Mouse (Mus musculus) lung, embryonic 16.5 days (tissue): Measurements from ENCODE around the gene Trp53i13. TPM values are rescaled to one million over a fixed set of nuclear protein-coding genes. Genes with fewer than 3 reads are reported as not detected.
A peak's percentile ranks its signal among the peaks of the same experiment; 100 is the strongest.

Experiments
- ATAC-seq: fragments of 200-750 bp; cut with Nextera tagmentation; 2 replicates; pipeline ENCODE4 v1.8.0; 2017; ENCODE audit warnings: low read depth, mild to moderate bottlenecking, moderate library complexity
- H3K27ac ChIP-seq: fragments of 300-500 bp; sonication (generic); 2 replicates; pipeline ENCODE4 v1.5.1; 2014; ENCODE audit warnings: mild to moderate bottlenecking, control low read depth, low read length
- H3K27me3 ChIP-seq: fragments of 300-500 bp; sonication (generic); 2 replicates; pipeline ENCODE4 v1.6.1; 2014; ENCODE audit warnings: low read depth, low read length, mixed read lengths; ENCODE audit not compliant: control insufficient read depth, insufficient read depth
- H3K36me3 ChIP-seq: fragments of 300-500 bp; sonication (generic); 2 replicates; pipeline ENCODE4 v1.6.1; 2014; ENCODE audit warnings: low read length; ENCODE audit not compliant: control insufficient read depth, insufficient read depth
- H3K4me1 ChIP-seq: fragments of 300-500 bp; sonication (generic); replicated peaks from 2 replicates; pipeline ENCODE4 v1.6.1; 2014; ENCODE audit warnings: low read length, mixed read lengths; ENCODE audit not compliant: control insufficient read depth, insufficient read depth
- H3K4me2 ChIP-seq: fragments of 300-500 bp; sonication (generic); 2 replicates; pipeline ENCODE4 v1.6.1; 2014; ENCODE audit warnings: low read depth, low read length, control low read depth
- H3K4me3 ChIP-seq: fragments of 300-500 bp; sonication (generic); 2 replicates; pipeline ENCODE4 v1.5.1; 2014; ENCODE audit warnings: mild to moderate bottlenecking, low read length, control low read depth
- H3K9ac ChIP-seq: fragments of 300-500 bp; sonication (generic); 2 replicates; pipeline ENCODE4 v1.6.1; 2014; ENCODE audit warnings: low read length, control low read depth
- H3K9me3 ChIP-seq: fragments of 300-500 bp; sonication (generic); 2 replicates; pipeline ENCODE4 v1.6.1; 2016; ENCODE audit warnings: low read length; ENCODE audit not compliant: control insufficient read depth
- WGBS: fragments of 180-500 bp; shearing (Covaris S2); extraction: QIAGEN DNeasy Blood & Tissue Kit; methylation state at CpG from one replicate; pipeline ENCODE4 v1.1.7; 2014; 5-methylcytosine and 5-hydroxymethylcytosine counted together
- polyA plus RNA-seq: library from polyadenylated mRNA; unstranded; fragments of >200 nt; fragmentation: Nextera tagmentation; extraction: Ambion mirVana; gene quantifications from 2 replicates; pipeline ENCODE4 v1.2.1, GENCODE M21; 2015

Gene Trp53i13
- polyA plus RNA-seq, 1 experiment from 2014 or later: 31.3 TPM

DNA sequence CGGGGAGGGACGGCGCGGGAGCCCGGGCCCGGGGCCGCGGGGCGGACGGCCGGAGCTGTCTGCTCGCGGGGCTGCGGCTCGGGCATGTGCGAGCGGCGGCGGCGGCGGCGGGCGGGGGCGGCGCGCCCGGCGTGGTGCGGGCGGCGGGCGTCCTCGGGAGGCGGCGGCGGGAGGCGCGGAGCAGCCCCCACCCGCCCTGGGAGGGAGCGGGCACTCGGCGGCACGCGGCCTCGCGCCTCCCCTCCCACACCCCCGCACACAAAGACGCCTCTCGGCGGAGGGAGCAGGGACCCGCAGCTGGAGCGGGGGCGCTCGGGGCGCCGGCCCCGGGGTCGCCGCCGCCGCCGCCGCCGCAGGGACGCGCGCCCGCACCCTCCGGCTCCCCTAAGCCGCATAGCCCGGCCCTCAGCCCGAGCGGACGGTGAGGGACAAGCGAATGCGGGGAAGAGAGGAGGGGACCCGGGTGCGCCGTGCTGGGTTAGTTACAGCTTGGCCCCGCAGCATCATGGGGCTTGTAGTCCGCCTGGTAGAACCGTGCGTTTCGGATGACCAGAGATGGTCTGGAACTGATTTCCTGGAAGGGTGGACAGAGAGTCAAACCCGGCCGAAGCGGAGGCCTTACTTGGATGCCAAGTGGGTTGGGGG, 26.1 kb downstream of the Trp53i13 start, which contains the start of gene Ankrd13b:
Gene Ankrd13b, minus strand, starts transcription at position 88 of the 645 bp plus-strand sequence.
- WGBS: under 1% methylated on average over 38 of the region's 87 CpGs
- H3K36me3 ChIP-seq: no peaks in the 10 kb centered on the region
- H3K27ac ChIP-seq: peak within 1 kb of the TSS; percentile 47; the same call in 1 of the 2 replicates
- H3K4me3 ChIP-seq: peak within 1 kb of the TSS; percentile 72
- H3K9me3 ChIP-seq: no peaks in the 10 kb centered on the region
- peaks cover 58% of the 10 kb centered on the region for H3K4me1 ChIP-seq
- H3K27me3 ChIP-seq: no peaks in the 10 kb centered on the region
- peak within 1 kb of the TSS; percentile 95 for H3K4me2 ChIP-seq
- peak; percentile 42 for ATAC-seq
- H3K9ac ChIP-seq: peak within 1 kb of the TSS; percentile 80

- Histone ChIP-seq H3K4me1 (peaks cover 52% of the 10 kb centered on the region), H3K27me3 (no peaks in the 10 kb centered on the region), H3K9me3 (no peaks in the 10 kb centered on the region), H3K36me3 (no peaks in the 10 kb centered on the region), H3K27ac (no peak overlapping the region), H3K4me2 (peak overlapping the region; percentile 95), H3K9ac (peak overlapping the region; percentile 80), H3K4me3 (peak overlapping the region; percentile 72)
- ATAC-seq: no peak
- 3% methylated on average over 32 of the region's 55 CpGs for WGBS
Measured at GRCm38 (mm10) chr11:77488771-77489581, 26.8 kb downstream of the Trp53i13 start.

GRCm38 (mm10) chr11:77486798-77487197, 29.0 kb downstream of the Trp53i13 start:
- H3K9me3 ChIP-seq: no peaks in the 10 kb centered on the region
- H3K4me1 ChIP-seq: peaks cover 48% of the 10 kb centered on the region
- no peak overlapping the region for H3K4me3 ChIP-seq
- 43% methylated on average over 5 of the region's 5 CpGs for WGBS
- no peaks in the 10 kb centered on the region for H3K36me3 ChIP-seq
- ATAC-seq: no peak
- peak overlapping the region; percentile 20; the same call in 1 of the 2 replicates for H3K9ac ChIP-seq
- no peak overlapping the region for H3K27ac ChIP-seq
- no peak overlapping the region for H3K4me2 ChIP-seq
- H3K27me3 ChIP-seq: no peaks in the 10 kb centered on the region

DNA sequence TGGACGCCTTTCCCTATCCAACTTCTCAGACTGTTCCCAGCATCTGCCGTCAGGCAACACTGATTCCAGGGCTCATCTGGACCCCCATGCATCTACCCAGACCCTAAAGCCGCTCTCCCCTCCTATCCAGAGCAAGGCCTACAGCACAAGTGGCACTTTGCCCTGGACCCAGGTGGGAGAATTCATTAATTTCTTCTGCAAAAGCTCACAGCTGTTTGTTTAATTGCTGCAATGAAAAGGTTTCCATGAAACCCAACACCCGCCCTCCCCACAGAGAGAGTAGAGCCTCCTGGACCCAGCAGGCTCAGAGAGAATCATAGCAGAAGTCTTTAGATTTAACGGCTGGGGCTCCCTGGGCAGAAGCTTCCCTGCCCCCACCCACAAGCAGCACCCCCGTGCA, 30.6 kb downstream of the Trp53i13 start:
- Histone ChIP-seq H3K4me2 (no peak overlapping the region), H3K4me1 (peaks cover 37% of the 10 kb centered on the region), H3K9me3 (no peaks in the 10 kb centered on the region), H3K27me3 (no peaks in the 10 kb centered on the region), H3K4me3 (no peak overlapping the region), H3K9ac (no peak overlapping the region), H3K36me3 (no peaks in the 10 kb centered on the region), H3K27ac (no peak overlapping the region)
- 57% methylated on average over 6 of the region's 6 CpGs for WGBS
- ATAC-seq: no peak

DNA sequence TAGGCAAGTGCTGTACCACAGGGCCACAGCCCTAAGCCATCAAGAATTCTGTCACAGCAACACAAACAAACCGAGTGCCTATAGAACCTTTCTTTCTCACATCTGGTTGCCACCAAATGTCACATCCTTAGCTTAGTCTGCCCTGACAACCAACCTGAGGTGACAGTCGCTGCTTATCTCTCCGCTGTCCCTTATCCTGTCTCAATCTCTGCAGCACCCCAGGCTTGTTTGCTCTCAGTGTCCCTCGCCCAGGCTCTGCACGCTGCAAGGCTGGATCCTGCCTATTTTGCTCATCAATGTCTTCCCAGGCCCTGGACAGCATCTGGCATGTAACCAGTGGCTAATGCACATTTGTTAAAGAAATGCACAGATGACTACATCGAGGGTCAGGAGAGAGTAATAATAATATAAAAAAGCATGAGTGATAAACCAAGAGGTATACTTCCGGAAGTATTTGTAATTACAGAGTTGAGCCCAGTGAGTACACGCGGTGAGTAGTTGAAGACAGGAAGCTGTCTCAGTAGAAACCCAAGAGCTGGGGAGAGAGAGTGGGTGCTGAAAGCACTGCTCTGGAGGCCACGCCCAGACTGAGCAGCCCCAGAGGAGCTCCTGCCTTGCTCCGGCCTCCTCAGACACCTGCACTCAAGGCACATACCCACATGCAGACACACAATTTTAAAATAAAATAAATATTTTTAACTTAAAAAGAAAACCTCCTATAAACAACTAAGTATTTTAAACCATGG, 32.1 kb downstream of the Trp53i13 start:
- no peak overlapping the region for H3K9ac ChIP-seq
- H3K4me3 ChIP-seq: no peak overlapping the region
- no peak for ATAC-seq
- no peak overlapping the region for H3K4me2 ChIP-seq
- H3K4me1 ChIP-seq: peaks cover 29% of the 10 kb centered on the region
- H3K27ac ChIP-seq: no peak overlapping the region
- no peaks in the 10 kb centered on the region for H3K9me3 ChIP-seq
- no peaks in the 10 kb centered on the region for H3K36me3 ChIP-seq
- WGBS: 30% methylated on average over 11 of the region's 11 CpGs
- no peaks in the 10 kb centered on the region for H3K27me3 ChIP-seq

- 58% methylated on average over 3 of the region's 3 CpGs for WGBS
- ATAC-seq: no peak
Measured at GRCm38 (mm10) chr11:77483043-77483442, 32.7 kb downstream of the Trp53i13 start.

GRCm38 (mm10) chr11:77476895-77477294, 38.9 kb downstream of the Trp53i13 start:
- Histone ChIP-seq H3K4me3 (no peak overlapping the region), H3K4me2 (no peak overlapping the region), H3K36me3 (peaks cover 5% of the 10 kb centered on the region; the same call in 1 of the 2 replicates), H3K27me3 (no peaks in the 10 kb centered on the region), H3K9ac (no peak overlapping the region), H3K9me3 (no peaks in the 10 kb centered on the region), H3K4me1 (no peaks in the 10 kb centered on the region), H3K27ac (no peak overlapping the region)
- 86% methylated on average over 6 of the region's 6 CpGs for WGBS
- no peak for ATAC-seq

More at GRCm38 (mm10) chr11:77483043-77483442, 32.7 kb downstream of the Trp53i13 start:
- Histone ChIP-seq H3K27me3 (no peaks in the 10 kb centered on the region), H3K9ac (no peak overlapping the region), H3K4me2 (no peak overlapping the region), H3K9me3 (no peaks in the 10 kb centered on the region), H3K27ac (no peak overlapping the region), H3K36me3 (no peaks in the 10 kb centered on the region), H3K4me1 (peaks cover 23% of the 10 kb centered on the region), H3K4me3 (no peak overlapping the region)

GRCm38 (mm10) chr11:77476216-77476615, 39.6 kb downstream of the Trp53i13 start:
- H3K9ac ChIP-seq: no peak overlapping the region
- 91% methylated on average over 14 of the region's 14 CpGs for WGBS
- H3K27ac ChIP-seq: no peak overlapping the region
- no peak for ATAC-seq
- no peak overlapping the region for H3K4me3 ChIP-seq
- no peaks in the 10 kb centered on the region for H3K27me3 ChIP-seq
- H3K4me2 ChIP-seq: no peak overlapping the region
- H3K36me3 ChIP-seq: peaks cover 9% of the 10 kb centered on the region; the same call in 1 of the 2 replicates
- no peaks in the 10 kb centered on the region for H3K4me1 ChIP-seq
- no peaks in the 10 kb centered on the region for H3K9me3 ChIP-seq

- Histone ChIP-seq H3K36me3 (peaks cover 12% of the 10 kb centered on the region; the same call in 1 of the 2 replicates), H3K4me2 (no peak overlapping the region), H3K4me3 (no peak overlapping the region), H3K4me1 (no peaks in the 10 kb centered on the region; the same call in 1 of the 2 replicates), H3K9me3 (no peaks in the 10 kb centered on the region), H3K9ac (no peak overlapping the region), H3K27ac (no peak overlapping the region), H3K27me3 (peaks cover 6% of the 10 kb centered on the region)
- ATAC-seq: no peak
- WGBS: 79% methylated on average over 16 of the region's 16 CpGs
Measured at GRCm38 (mm10) chr11:77472775-77473174, 43.0 kb downstream of the Trp53i13 start.
